8 mouse cellular contexts compared by ENCODE assay signal in genomic region chr4:45529201-45529985, GRCm38 (mm10). TPM values are rescaled to one million over a fixed set of nuclear protein-coding genes. Genes with fewer than 3 reads are reported as not detected.
DNase-seq lines count a peak whose midpoint lies in the region; ATAC-seq and TF ChIP-seq lines count a peak whose summit lies in the region.

No protein-coding gene starts in this region.

- no peak for TF ChIP-seq EP300 in CH12.LX (IDR thresholded peaks at IDR 0.05; ENCODE audit: low read length)

- peak in 1 of 2 experiments; percentile 14 for DNase-seq in cerebellum, adult 2 months
- DNase-seq in CH12.LX (ENCODE audit: extremely low read depth), result no peak
- DNase-seq in kidney, adult 9 months, result peak; percentile 45
- no peak for DNase-seq in midbrain, embryonic 14.5 days
- DNase-seq in layer of hippocampus, adult 9-11 months, result no peak
- DNase-seq in cerebellum, postnatal 4 days (ENCODE audit: low spot score in 2 of 2), result no peak

- H3K9me3 ChIP-seq in CH12.LX (replicated peaks; ENCODE audit: low read length), result no peaks in the 10 kb centered on the region
- no peaks in the 10 kb centered on the region for H3K9me3 ChIP-seq in erythroblast, embryonic 14.5 days (ENCODE audit: control insufficient read depth, low read length)
- H3K9me3 ChIP-seq in midbrain, embryonic 14.5 days (ENCODE audit: control insufficient read depth, low read length), result no peaks in the 10 kb centered on the region

- H3K4me2 ChIP-seq in CH12.LX (ENCODE audit: insufficient read depth, low read depth, poor library complexity, severe bottlenecking), result peak overlapping the region; percentile 87
- peak overlapping the region; percentile 92 for H3K4me2 ChIP-seq in midbrain, embryonic 14.5 days (ENCODE audit: low read length)

- H3K27ac ChIP-seq in cerebellum, adult 2 months (ENCODE audit: insufficient read depth, low read length), result no peak overlapping the region
- H3K27ac ChIP-seq in CH12.LX (ENCODE audit: insufficient read depth, low read depth), result no peak overlapping the region
- 0 out of 2 replicates have a peak overlapping the region, but pooled peaks have one; percentile 85 for H3K27ac ChIP-seq in midbrain, embryonic 14.5 days (replicated peaks; ENCODE audit: low read depth, low read length)

- peak overlapping the region; percentile 22 for H3K4me3 ChIP-seq in cerebellum, adult 2 months (replicated peaks; ENCODE audit: insufficient read depth, low read depth, low read length)
- H3K4me3 ChIP-seq in CH12.LX (replicated peaks in 1 of 3; ENCODE audit: low read depth in 2 of 3, low read length in 2 of 3, poor library complexity in 1 of 3), result peak overlapping the region; percentile 80 to 81 (median 80)
- H3K4me3 ChIP-seq in erythroblast, embryonic 14.5 days (replicated peaks), result peak overlapping the region; percentile 96
- H3K4me3 ChIP-seq in midbrain, embryonic 14.5 days (replicated peaks; ENCODE audit: low read depth, low read length), result peak overlapping the region; percentile 69

- dilution Hi-C loops in CH12.LX (cut with MboI; ENCODE audit: extremely low pct_ligation_motif_present, extremely low pct_unique_long_range_greater_than_20kb, low sequenced_read_pairs), result no loop called here

- ATAC-seq in cerebellum, adult (ENCODE audit: insufficient number of reproducible peaks, low FRiP score, low TSS enrichment), result no peak
- ATAC-seq in midbrain, embryonic 14.5 days (ENCODE audit: low FRiP score, low TSS enrichment), result no peak

- no peak for TF ChIP-seq CTCF in cerebellum, adult 2 months (IDR thresholded peaks at IDR 0.05; ENCODE audit: borderline replicate concordance, insufficient read depth, low read depth, low read length)
- TF ChIP-seq CTCF in CH12.LX (conservative IDR thresholded peaks at IDR 0.05 in 1 of 2, IDR thresholded peaks at IDR 0.05 in 1 of 2; ENCODE audit: low read depth in 2 of 2, low read length in 2 of 2), result no peak

- no peaks in the 10 kb centered on the region for H3K79me2 ChIP-seq in CH12.LX (replicated peaks; ENCODE audit: control insufficient read depth, extremely low read depth, insufficient read depth, poor library complexity, severe bottlenecking)

- TF ChIP-seq RAD21 in CH12.LX (IDR thresholded peaks at IDR 0.05; ENCODE audit: low read depth, low read length), result no peak

- peaks cover 5 to 28% of the 10 kb centered on the region in 2 experiments for H3K36me3 ChIP-seq in CH12.LX (replicated peaks in 1 of 2; ENCODE audit: control insufficient read depth in 1 of 2, insufficient read depth in 1 of 2, low read length in 1 of 2)
- peaks cover 39% of the 10 kb centered on the region for H3K36me3 ChIP-seq in erythroblast, embryonic 14.5 days (ENCODE audit: control insufficient read depth)
- no peaks in the 10 kb centered on the region for H3K36me3 ChIP-seq in midbrain, embryonic 14.5 days (ENCODE audit: control insufficient read depth, insufficient read depth, low read length)

- H3K4me1 ChIP-seq in cerebellum, adult 2 months (ENCODE audit: control insufficient read depth, insufficient read depth, low read length), result no peaks in the 10 kb centered on the region; the same call in 1 of the 2 replicates
- H3K4me1 ChIP-seq in CH12.LX (ENCODE audit: control insufficient read depth in 1 of 2, insufficient read depth in 2 of 2), result peaks cover 8 to 45% of the 10 kb centered on the region in 2 experiments
- peaks cover 75% of the 10 kb centered on the region for H3K4me1 ChIP-seq in erythroblast, embryonic 14.5 days (ENCODE audit: control insufficient read depth)
- peaks cover 41% of the 10 kb centered on the region for H3K4me1 ChIP-seq in midbrain, embryonic 14.5 days (ENCODE audit: control insufficient read depth, insufficient read depth, low read length)

- H3K27me3 ChIP-seq in cerebellum, adult 2 months (ENCODE audit: control insufficient read depth, insufficient read depth, low read length), result peaks cover 4% of the 10 kb centered on the region; the same call in 1 of the 2 replicates
- no peaks in the 10 kb centered on the region for H3K27me3 ChIP-seq in CH12.LX (replicated peaks)
- H3K27me3 ChIP-seq in erythroblast, embryonic 14.5 days (ENCODE audit: control insufficient read depth), result peaks cover 27% of the 10 kb centered on the region
- H3K27me3 ChIP-seq in midbrain, embryonic 14.5 days (ENCODE audit: control insufficient read depth, insufficient read depth, low read length), result peaks cover 6% of the 10 kb centered on the region; the same call in 1 of the 2 replicates

- in situ Hi-C loops in CH12.LX (cut with MboI; ENCODE audit: low pct_ligation_motif_present, low pct_unique_long_range_greater_than_20kb, low sequenced_read_pairs), result loop anchor here (5.0 kb wide), 1 partner anchor 102 kb away; no protein-coding TSS in a partner anchor

- 2% methylated on average over 70 of the region's 71 CpGs for WGBS in cerebellum, adult 2 months
- under 1% methylated on average over 70 of the region's 71 CpGs for WGBS in midbrain, embryonic 14.5 days

- TF ChIP-seq POLR2A in cerebellum, adult 2 months (IDR thresholded peaks at IDR 0.05; ENCODE audit: borderline replicate concordance, insufficient read depth, low read length), result no peak
- no peak for TF ChIP-seq POLR2A in CH12.LX (IDR thresholded peaks at IDR 0.05; ENCODE audit: low read depth, low read length)

- peak overlapping the region; percentile 82 for H3K9ac ChIP-seq in CH12.LX (ENCODE audit: insufficient read depth, low read depth)
- H3K9ac ChIP-seq in midbrain, embryonic 14.5 days (replicated peaks; ENCODE audit: low read length), result peak overlapping the region; percentile 69

TF ChIP-seq in CH12.LX, 34 proteins besides CTCF, POLR2A, EP300 and RAD21:
- TF ChIP-seq RCOR1 (conservative IDR thresholded peaks at IDR 0.05; ENCODE audit: low read depth, low read length) (no peak), SMC3 (IDR thresholded peaks at IDR 0.05; ENCODE audit: low read depth, low read length) (no peak), IRF4 (IDR thresholded peaks at IDR 0.05; ENCODE audit: low read depth, low read length) (no peak), ELF1 (IDR thresholded peaks at IDR 0.05; ENCODE audit: low read depth, low read length) (no peak), MAZ (IDR thresholded peaks at IDR 0.05; ENCODE audit: low read depth, low read length) (no peak), MEF2A (IDR thresholded peaks at IDR 0.05; ENCODE audit: borderline replicate concordance, low read depth, low read length) (no peak), MAX (IDR thresholded peaks at IDR 0.05; ENCODE audit: low read length) (no peak), TCF12 (IDR thresholded peaks at IDR 0.05; ENCODE audit: low read depth, low read length) (no peak), ZC3H11A (IDR thresholded peaks at IDR 0.05; ENCODE audit: low read depth, low read length) (no peak), USF2 (conservative IDR thresholded peaks at IDR 0.05; ENCODE audit: low read depth, low read length) (no peak), POLR2AphosphoS2 (IDR thresholded peaks at IDR 0.05; ENCODE audit: low read depth, low read length) (no peak), PAX5 (IDR thresholded peaks at IDR 0.05; ENCODE audit: low read length) (no peak), E2F4 (IDR thresholded peaks at IDR 0.05; ENCODE audit: insufficient replicate concordance, low read depth, low read length) (no peak)

RNA-seq across cellular contexts. Expression of gene Shb, which starts 2.9 kb away (rescaled TPM):
- polyA plus RNA-seq in cerebellum, adult 2 months (2012; rRNA removed), result 7.1 and 8.3 TPM in 2 replicates
- total RNA-seq in CH12.LX (2012; rRNA removed), result 5.9 and 8.6 TPM in 2 replicates
- total RNA-seq in CH12.LX (2014; rRNA removed), result 7.6 and 7.7 TPM in 2 replicates
- 15.5 and 18.4 TPM in 2 replicates for polyA plus RNA-seq in CH12.LX (2012; ENCODE audit: insufficient read length, low read depth)
- polyA plus RNA-seq in erythroblast, embryonic 14.5 days (2012), result 12.8 and 15.2 TPM in 2 replicates
- polyA plus RNA-seq in midbrain, embryonic 14.5 days (2014; fragmentation: Nextera tagmentation; extraction: Ambion mirVana), result 10.2 and 10.4 TPM in 2 replicates

Comparison
In these comparisons a context has a peak if more than half of its experiments do, and no peak if none do; other contexts are left out.
1. H3K4me3 ChIP-seq: peak in every context shown above with its lines; median percentile 96 in erythroblast, embryonic 14.5 days; 80 in CH12.LX; 69 in midbrain, embryonic 14.5 days; 22 in cerebellum, adult 2 months.